Mouse (Mus musculus) heart, adult 2 months (tissue): ENCODE measurements around the gene Polg.

Source experiments
- CTCF ChIP-seq: fragments of 200-600 bp; IDR thresholded peaks from 2 replicates; pipeline ENCODE4 v1.8.1; 2022; ENCODE audit warnings: antibody characterized with exemption, mild to moderate bottlenecking, moderate library complexity
- POLR2A ChIP-seq: fragments of 200-500 bp; IDR thresholded peaks from 2 replicates; pipeline ENCODE4 v1.6.1; 2011; ENCODE audit warnings: mild to moderate bottlenecking, low read depth, low read length, control low read depth; ENCODE audit not compliant: insufficient read depth

- TF ChIP-seq POLR2A (no peak), CTCF (no peak)
These were observed 45.0 kb upstream of the Polg start for GRCm38 (mm10) chr7:79511181-79511580.
